Mouse (Mus musculus) urinary bladder, postnatal 25 days (tissue): ENCODE results near the gene Fam71e1.
A peak's percentile ranks its signal among the peaks of the same experiment; 100 is the strongest.

Experiments
- DNase-seq: peaks from one replicate; pipeline ENCODE4 v3.0.0; 2022; ENCODE audit warnings: low spot score

The Fam71e1 gene

GRCm38 (mm10) chr7:44535657-44536589, 39.5 kb downstream of the Fam71e1 start:
- DNase-seq, result no peak

- no peak for DNase-seq
These were observed 40.2 kb downstream of the Fam71e1 start for GRCm38 (mm10) chr7:44536590-44536968.

- DNase-seq, result no peak
These were observed 40.6 kb downstream of the Fam71e1 start for GRCm38 (mm10) chr7:44537009-44537408.

GRCm38 (mm10) chr7:44537496-44537895, 41.1 kb downstream of the Fam71e1 start:
- DNase-seq, result no peak

- no peak for DNase-seq
These were observed 42.6 kb downstream of the Fam71e1 start for GRCm38 (mm10) chr7:44538756-44539624.

- no peak for DNase-seq
These were observed 46.2 kb downstream of the Fam71e1 start for GRCm38 (mm10) chr7:44542555-44542954.

- no peak for DNase-seq
These were observed 46.7 kb downstream of the Fam71e1 start for GRCm38 (mm10) chr7:44543071-44543470.

GRCm38 (mm10) chr7:44546274-44546673, 49.9 kb downstream of the Fam71e1 start:
- no peak for DNase-seq

GRCm38 (mm10) chr7:44547041-44547440, 50.7 kb downstream of the Fam71e1 start:
- DNase-seq, result no peak

GRCm38 (mm10) chr7:44547725-44548124, 51.3 kb downstream of the Fam71e1 start:
- DNase-seq, result no peak

- peak; percentile 99 for DNase-seq
These were observed 52.2 kb downstream of the Fam71e1 start, which contains the start of gene Pold1 for GRCm38 (mm10) chr7:44548497-44549087. Gene Pold1 (minus strand): TSS chr7:44548849.

- no peak for DNase-seq
These were observed 53.4 kb downstream of the Fam71e1 start for GRCm38 (mm10) chr7:44549621-44550408.

GRCm38 (mm10) chr7:44550409-44550678, 54.0 kb downstream of the Fam71e1 start:
- DNase-seq, result no peak
